Mouse (Mus musculus): ENCODE measurements around the gene Thumpd1. TPM values are rescaled to one million over a fixed set of nuclear protein-coding genes. Genes with fewer than 3 reads are reported as not detected.

Thumpd1 gene
- total RNA-seq, 2 experiments from 2014 or later = 12.8 to 13.9 TPM

DNA sequence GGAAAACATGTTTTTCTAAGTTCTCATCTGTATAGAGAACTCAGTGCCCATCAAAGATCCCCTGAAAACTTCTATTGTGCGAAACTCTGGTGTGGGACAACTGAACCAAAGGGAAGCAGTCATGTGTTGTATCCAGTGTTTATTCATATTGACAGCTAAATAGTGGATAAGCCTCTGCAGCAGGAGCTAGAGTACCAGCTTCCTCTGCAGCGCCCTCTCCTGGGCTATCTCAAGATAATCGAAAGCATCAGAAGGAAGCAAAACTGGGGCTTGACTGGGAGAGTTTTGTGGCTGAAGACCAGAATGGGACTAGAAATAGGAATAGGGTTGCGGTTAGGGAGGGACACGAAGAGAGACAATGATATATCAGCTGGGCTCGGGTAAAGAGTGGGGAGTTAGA is 49.7 kb downstream of the Thumpd1 start:
- no peak for DNase-seq

- DNase-seq = no peak
These were observed 50.2 kb downstream of the Thumpd1 start for GRCm38 (mm10) chr7:119670395-119670794.

GRCm38 (mm10) chr7:119667893-119668292 is 52.7 kb downstream of the Thumpd1 start:
- DNase-seq = no peak

Other genes starting within 250 kb of the Thumpd1 start
- gene Umod, start 241.5 kb downstream of the Thumpd1 start, total RNA-seq (2021) = not detected
- gene Acsm5, start 201.3 kb downstream of the Thumpd1 start, total RNA-seq (2021) = under 1 TPM; 0.18 to 0.78 TPM
- not detected for gene Pdilt, start 197.3 kb downstream of the Thumpd1 start, total RNA-seq (2021)
- gene Acsm2, start 166.5 kb downstream of the Thumpd1 start, total RNA-seq (2021) = not detected
- gene Acsm1, start 113.8 kb downstream of the Thumpd1 start, total RNA-seq (2021) = not detected
- gene Acsm4, start 30.8 kb downstream of the Thumpd1 start, total RNA-seq (2021) = not detected
- under 1 TPM; 0.18 to 0.19 TPM for gene Acsm3, start 40.1 kb upstream of the Thumpd1 start, total RNA-seq (2021)
- gene Rexo5, start 73.2 kb upstream of the Thumpd1 start, total RNA-seq (2021) = 1 to 10 TPM in 1 of 2 experiments, under 1 TPM in 1; 0.91 to 1.3 TPM
- gene Eri2, start 73.3 kb upstream of the Thumpd1 start, total RNA-seq (2021) = 1 to 10 TPM in 1 of 2 experiments, under 1 TPM in 1; 0.88 to 1.5 TPM
- 1 to 10 TPM; 8.5 to 8.9 TPM for gene Lyrm1, start 175.1 kb upstream of the Thumpd1 start, total RNA-seq (2021)
- gene Dcun1d3, start 175.5 kb upstream of the Thumpd1 start, total RNA-seq (2021) = 10 to 100 TPM; 17.6 to 18.8 TPM

Measured in gastrocnemius, postnatal 25 days (tissue).